Mouse (Mus musculus) G1E (cell line): ENCODE measurements around the gene Lrriq1.

Experiments
- CTCF ChIP-seq: IDR thresholded peaks from 2 replicates; pipeline ENCODE4 v1.5.1; 2012; ENCODE audit warnings: low read depth, low read length, inconsistent platforms, mixed read lengths
- GATA1 ChIP-seq: IDR thresholded peaks from 2 replicates; pipeline ENCODE4 v1.6.1; 2012; ENCODE audit warnings: borderline replicate concordance, low read length, inconsistent platforms, mixed read lengths
- TAL1 ChIP-seq: conservative IDR thresholded peaks from 2 replicates; pipeline ENCODE4 v1.6.1; 2012; ENCODE audit warnings: low read depth, low read length, inconsistent platforms, mixed read lengths

DNA sequence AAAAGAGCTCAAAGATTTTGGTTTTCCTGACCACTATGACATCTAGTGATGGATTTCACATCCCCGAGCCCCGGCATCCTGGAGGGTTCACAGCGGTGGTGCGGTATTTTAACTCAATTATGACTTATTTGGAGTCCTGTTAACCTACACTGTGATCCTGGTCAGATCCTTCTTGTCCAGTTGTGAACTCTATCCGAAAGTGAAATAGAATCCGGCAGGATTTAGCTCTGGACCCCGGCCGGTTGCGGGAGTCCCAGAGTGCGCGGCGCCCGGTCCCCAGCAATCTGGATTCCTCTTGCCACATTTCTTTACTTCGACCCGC is 208.2 kb downstream of the Lrriq1 start:
- no peak for TF ChIP-seq CTCF
- no peak for TF ChIP-seq TAL1
- TF ChIP-seq GATA1, result no peak
